Mouse (Mus musculus) neural tube, embryonic 15.5 days (tissue): Measurements from ENCODE around the gene 9130230L23Rik. TPM values are rescaled to one million over a fixed set of nuclear protein-coding genes. Genes with fewer than 3 reads are reported as not detected.

Source experiments
- ATAC-seq: fragments of 200-750 bp; cut with Nextera tagmentation; 2 replicates; pipeline ENCODE4 v1.8.0; 2017; ENCODE audit warnings: mild to moderate bottlenecking, moderate TSS enrichment, moderate library complexity; ENCODE audit not compliant: low FRiP score
- H3K27ac ChIP-seq: fragments of 300-500 bp; sonication (generic); replicated peaks from 2 replicates; pipeline ENCODE4 v1.5.1; 2015; ENCODE audit warnings: mild to moderate bottlenecking, inconsistent platforms
- H3K27me3 ChIP-seq: fragments of 300-500 bp; sonication (generic); replicated peaks from 2 replicates; pipeline ENCODE4 v1.6.1; 2015; ENCODE audit warnings: inconsistent platforms
- H3K36me3 ChIP-seq: fragments of 300-500 bp; sonication (generic); 2 replicates; pipeline ENCODE4 v1.6.1; 2015; ENCODE audit warnings: inconsistent platforms
- H3K4me1 ChIP-seq: fragments of 300-500 bp; sonication (generic); 2 replicates; pipeline ENCODE4 v1.6.1; 2015; ENCODE audit warnings: inconsistent platforms
- H3K4me2 ChIP-seq: fragments of 300-500 bp; sonication (generic); 2 replicates; pipeline ENCODE4 v1.6.1; 2015; ENCODE audit warnings: inconsistent platforms, mild to moderate bottlenecking, moderate library complexity
- H3K4me3 ChIP-seq: fragments of 300-500 bp; sonication (generic); replicated peaks from 2 replicates; pipeline ENCODE4 v1.5.1; 2015; ENCODE audit warnings: mild to moderate bottlenecking, inconsistent platforms
- H3K9ac ChIP-seq: fragments of 300-500 bp; sonication (generic); replicated peaks from 2 replicates; pipeline ENCODE4 v1.6.1; 2015; ENCODE audit warnings: mild to moderate bottlenecking, inconsistent platforms
- H3K9me3 ChIP-seq: fragments of 300-500 bp; sonication (generic); replicated peaks from 2 replicates; pipeline ENCODE4 v1.6.1; 2016; ENCODE audit warnings: inconsistent platforms
- WGBS: fragments of 180-500 bp; shearing (Covaris S2); methylation state at CpG from one replicate; pipeline ENCODE4 v1.1.7; 2015; ENCODE audit warnings: mixed read lengths; 5-methylcytosine and 5-hydroxymethylcytosine counted together
- polyA plus RNA-seq: library from polyadenylated mRNA; unstranded; fragments of >200 nt; fragmentation: Nextera tagmentation; extraction: Ambion mirVana; gene quantifications from 2 replicates; pipeline ENCODE4 v1.2.1, GENCODE M21; 2015

The 9130230L23Rik gene
- polyA plus RNA-seq, 1 experiment from 2014 or later, result not detected

DNA sequence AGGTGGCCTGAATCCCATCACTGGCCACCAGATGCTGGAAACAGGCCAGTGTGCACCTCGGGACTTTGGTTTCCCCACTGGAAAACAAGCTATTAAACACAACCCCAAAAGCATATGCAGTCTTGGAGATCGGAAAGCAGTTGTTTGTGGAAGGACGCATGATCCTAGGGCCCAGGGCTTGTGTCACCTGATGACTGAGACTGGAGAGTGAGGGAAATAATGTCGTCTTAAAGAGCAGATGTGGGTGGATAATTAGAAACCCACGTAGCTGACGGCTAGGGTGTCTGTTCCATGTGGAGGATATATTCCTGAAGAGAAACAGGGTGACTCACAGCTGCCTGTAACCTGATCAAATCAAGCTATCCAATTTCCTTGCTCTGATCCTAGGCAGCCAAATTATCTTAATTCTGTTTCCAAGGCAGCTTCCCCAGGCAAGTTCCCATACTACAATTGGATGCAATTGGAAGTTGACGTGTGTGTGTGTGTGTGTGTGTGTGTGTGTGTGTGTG, 38.3 kb downstream of the 9130230L23Rik start:
- no peaks in the 10 kb centered on the region for H3K27me3 ChIP-seq

DNA sequence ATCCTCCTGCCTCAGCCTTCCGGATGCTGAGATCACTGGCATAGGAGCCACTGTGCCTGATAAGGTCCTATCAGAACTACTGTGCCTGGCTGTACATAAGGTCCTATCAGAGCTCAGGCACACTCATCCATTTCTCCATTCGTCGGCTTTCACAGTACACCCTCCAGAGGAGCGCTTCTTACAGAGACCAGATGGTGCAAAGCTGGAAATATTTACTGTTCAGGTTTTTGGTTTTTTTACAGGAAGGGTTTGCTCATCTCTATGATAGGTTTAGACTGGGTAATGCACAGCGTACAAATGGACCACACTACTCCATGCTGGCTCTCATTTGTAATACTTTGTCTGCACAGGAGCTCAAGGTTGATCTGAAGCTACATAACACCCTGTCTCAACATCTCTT, 40.8 kb downstream of the 9130230L23Rik start:
- no peaks in the 10 kb centered on the region for H3K9me3 ChIP-seq
- no peak for ATAC-seq
- no peaks in the 10 kb centered on the region for H3K27me3 ChIP-seq
- no peak overlapping the region for H3K4me2 ChIP-seq
- H3K4me3 ChIP-seq, result no peak overlapping the region
- no peak overlapping the region for H3K9ac ChIP-seq
- H3K4me1 ChIP-seq, result no peaks in the 10 kb centered on the region
- no peak overlapping the region for H3K27ac ChIP-seq
- no peaks in the 10 kb centered on the region for H3K36me3 ChIP-seq
- 90% methylated on average over 5 of the region's 5 CpGs for WGBS

More for the DNA sequence above, 38.3 kb downstream of the 9130230L23Rik start:
- no peaks in the 10 kb centered on the region for H3K9me3 ChIP-seq
- no peak overlapping the region for H3K27ac ChIP-seq
- WGBS, result 71% methylated on average over 7 of the region's 7 CpGs
- no peak overlapping the region for H3K4me2 ChIP-seq
- no peak overlapping the region for H3K9ac ChIP-seq
- H3K4me1 ChIP-seq, result no peaks in the 10 kb centered on the region
- H3K36me3 ChIP-seq, result no peaks in the 10 kb centered on the region
- no peak overlapping the region for H3K4me3 ChIP-seq
- no peak for ATAC-seq

DNA sequence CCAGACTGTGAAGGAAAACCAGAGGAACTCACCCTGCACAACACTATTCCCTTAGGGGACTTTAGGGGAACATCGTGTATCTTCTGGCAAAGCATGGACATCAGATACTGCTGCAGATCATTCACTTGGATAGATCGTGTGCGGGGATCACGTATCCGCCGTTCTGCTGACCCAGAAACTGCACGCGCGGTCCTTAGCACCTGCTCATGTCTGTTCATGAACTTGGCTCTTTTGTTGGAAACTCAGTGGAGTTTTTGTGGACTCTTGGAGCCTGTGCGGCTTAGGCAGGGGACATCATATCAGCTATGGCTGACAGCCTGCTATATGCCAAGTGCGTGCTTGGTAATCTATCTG, 43.5 kb downstream of the 9130230L23Rik start:
- WGBS, result 93% methylated on average over 11 of the region's 11 CpGs
- Histone ChIP-seq H3K9ac (no peak overlapping the region), H3K27me3 (no peaks in the 10 kb centered on the region), H3K4me3 (no peak overlapping the region), H3K4me1 (peaks cover 5% of the 10 kb centered on the region), H3K36me3 (no peaks in the 10 kb centered on the region), H3K9me3 (no peaks in the 10 kb centered on the region), H3K4me2 (no peak overlapping the region), H3K27ac (no peak overlapping the region)
- ATAC-seq, result no peak

DNA sequence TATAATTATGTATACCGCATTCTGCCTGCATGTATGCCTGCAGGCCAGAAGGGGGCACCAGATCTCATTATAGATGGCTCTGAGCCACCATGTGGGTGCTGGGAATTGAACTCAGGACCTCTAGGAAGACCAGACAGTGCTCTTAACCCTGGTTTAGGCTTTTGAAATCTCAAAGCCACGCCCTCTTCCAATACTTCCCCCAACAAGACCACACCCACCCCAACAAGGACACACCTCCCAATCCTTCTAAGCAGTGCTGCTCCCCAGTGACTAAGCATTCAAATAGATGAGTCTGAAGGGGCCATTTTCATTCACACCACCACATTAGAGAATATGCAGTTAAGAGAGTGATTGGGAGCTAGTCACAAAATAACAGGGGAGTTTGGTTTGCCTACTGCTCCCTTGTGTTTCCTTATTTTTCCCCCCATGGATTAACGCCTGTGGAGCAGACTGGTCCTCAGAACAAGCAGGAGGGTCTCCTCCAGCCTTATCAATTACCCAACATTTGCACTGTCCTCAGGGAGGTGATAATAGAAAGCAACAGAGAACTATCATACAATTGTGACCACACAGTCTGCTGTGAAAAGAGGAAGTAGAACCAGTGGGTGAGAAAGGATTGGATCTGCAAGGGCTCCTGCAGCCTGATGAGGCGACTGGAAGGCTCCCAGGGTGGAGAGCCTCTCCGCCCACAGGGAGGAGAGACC, 44.0 kb downstream of the 9130230L23Rik start:
- Histone ChIP-seq H3K36me3 (no peaks in the 10 kb centered on the region), H3K4me3 (no peak overlapping the region), H3K27me3 (no peaks in the 10 kb centered on the region), H3K4me2 (no peak overlapping the region), H3K9me3 (no peaks in the 10 kb centered on the region), H3K9ac (no peak overlapping the region), H3K27ac (no peak overlapping the region), H3K4me1 (peaks cover 10% of the 10 kb centered on the region)
- WGBS, result 80% methylated on average over 5 of the region's 5 CpGs
- ATAC-seq, result no peak

DNA sequence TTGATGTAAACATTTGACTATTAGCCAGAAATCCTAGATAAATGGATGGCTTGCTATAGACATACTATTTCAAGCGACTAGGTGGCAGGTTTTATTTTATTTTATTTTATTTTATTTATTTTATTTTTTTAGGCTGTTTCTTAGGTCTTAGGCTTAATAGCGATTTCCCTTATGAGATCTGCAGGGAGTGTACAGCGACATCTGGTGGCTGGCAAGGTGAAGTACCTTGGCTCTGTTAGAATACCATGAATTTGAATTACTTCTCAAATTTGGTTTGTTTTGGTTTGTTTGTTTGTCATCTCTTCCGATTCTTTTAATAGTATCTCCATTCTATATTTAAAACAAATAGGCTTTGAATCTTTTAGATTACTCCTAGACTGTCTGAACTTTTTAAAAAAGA, 45.5 kb downstream of the 9130230L23Rik start:
- H3K9ac ChIP-seq, result no peak overlapping the region
- H3K4me1 ChIP-seq, result peaks cover 14% of the 10 kb centered on the region
- H3K27ac ChIP-seq, result no peak overlapping the region
- no peaks in the 10 kb centered on the region for H3K9me3 ChIP-seq
- no peak overlapping the region for H3K4me3 ChIP-seq
- no peaks in the 10 kb centered on the region for H3K27me3 ChIP-seq
- no peak overlapping the region for H3K4me2 ChIP-seq
- ATAC-seq, result no peak
- H3K36me3 ChIP-seq, result no peaks in the 10 kb centered on the region
- WGBS, result 2% methylated on average over 4 of the region's 4 CpGs

DNA sequence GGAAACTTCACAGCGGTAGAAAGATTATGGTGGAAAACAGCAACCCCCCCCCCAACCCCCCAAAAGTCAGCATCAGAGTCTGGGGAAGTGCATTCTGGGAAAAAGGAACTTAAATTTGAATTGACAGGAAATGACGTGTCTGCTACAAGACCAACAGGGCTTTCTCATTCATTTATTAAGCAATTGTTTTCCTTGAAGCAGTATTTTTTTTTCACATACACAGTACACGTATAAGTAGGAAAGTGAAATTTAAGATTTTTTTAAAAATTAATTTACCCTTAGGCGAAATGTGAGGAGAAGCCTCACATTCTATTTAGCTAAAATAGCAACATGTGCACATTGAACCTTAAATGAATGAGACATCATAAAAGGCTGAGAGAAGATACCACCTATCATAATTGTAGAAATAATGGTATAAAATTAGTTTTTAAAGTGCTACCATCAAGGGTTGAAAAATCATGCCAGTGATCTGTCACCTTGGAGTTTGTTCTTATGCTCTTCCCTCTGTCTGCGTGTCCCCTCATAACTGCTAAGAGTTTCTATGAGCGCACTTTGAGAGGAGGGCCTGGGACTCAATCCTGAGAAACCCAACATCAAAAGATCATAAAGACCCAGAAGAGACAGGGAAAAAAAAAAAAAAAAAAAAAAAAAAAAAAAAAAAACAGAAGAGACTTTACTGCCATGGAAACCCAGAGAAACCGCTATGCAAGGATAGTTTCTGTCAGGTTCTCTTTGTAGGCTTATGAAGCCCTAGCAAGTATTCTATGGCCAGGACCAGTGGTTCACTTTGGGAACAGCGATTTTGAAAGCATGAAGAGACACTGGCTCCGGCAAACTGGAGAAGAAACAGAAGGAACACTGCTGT, 47.7 kb downstream of the 9130230L23Rik start:
- no peak for ATAC-seq
- H3K27ac ChIP-seq, result 0 out of 2 replicates have a peak overlapping the region, but pooled peaks have one; percentile 2
- peaks cover 14% of the 10 kb centered on the region for H3K4me1 ChIP-seq
- H3K9ac ChIP-seq, result no peak overlapping the region
- H3K27me3 ChIP-seq, result no peaks in the 10 kb centered on the region
- H3K4me3 ChIP-seq, result peak overlapping the region; percentile 39
- no peaks in the 10 kb centered on the region for H3K9me3 ChIP-seq
- 78% methylated on average over 9 of the region's 9 CpGs for WGBS
- no peaks in the 10 kb centered on the region for H3K36me3 ChIP-seq
- H3K4me2 ChIP-seq, result peak overlapping the region; percentile 56

DNA sequence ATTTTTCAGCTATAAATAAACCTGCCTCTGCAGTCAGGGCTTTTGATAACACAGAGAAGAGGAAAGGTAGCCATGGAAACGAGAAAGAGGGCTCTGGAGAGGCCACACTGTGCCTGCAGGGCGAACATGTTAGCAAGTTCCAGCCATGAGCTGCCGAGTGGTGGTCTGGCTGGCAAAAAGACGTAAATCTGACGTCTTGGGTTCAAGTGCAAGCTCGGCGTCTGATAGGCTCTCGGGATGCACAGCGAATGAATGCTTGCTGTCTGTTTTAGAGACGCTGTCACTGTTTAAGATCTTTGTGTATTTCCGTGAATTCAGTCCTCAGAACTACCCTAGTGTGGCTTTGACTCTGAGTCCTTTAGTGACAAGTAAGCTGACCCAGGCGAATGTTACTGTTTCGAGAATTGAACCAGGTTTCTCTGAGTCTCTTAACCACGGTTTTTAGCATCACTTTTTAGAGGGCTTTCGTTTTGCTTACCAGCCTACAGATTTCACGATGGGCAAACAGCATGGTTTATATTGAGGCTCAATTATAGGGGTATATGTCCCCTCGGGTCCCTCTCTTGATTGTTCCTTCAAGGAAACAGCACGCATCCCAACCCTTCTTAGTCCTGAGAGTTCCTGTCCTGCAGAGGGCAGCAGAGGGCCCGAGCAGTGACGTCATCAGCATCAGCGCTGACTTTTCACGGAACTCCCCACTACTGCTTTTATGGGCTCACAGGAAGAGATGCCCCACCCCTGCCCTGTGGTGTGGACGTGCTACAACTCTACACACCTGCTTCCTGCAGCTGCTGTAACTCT, 48.5 kb downstream of the 9130230L23Rik start:
- peak; percentile 48; the same call in 1 of the 2 replicates for ATAC-seq
- 24% methylated on average over 23 of the region's 23 CpGs for WGBS

DNA sequence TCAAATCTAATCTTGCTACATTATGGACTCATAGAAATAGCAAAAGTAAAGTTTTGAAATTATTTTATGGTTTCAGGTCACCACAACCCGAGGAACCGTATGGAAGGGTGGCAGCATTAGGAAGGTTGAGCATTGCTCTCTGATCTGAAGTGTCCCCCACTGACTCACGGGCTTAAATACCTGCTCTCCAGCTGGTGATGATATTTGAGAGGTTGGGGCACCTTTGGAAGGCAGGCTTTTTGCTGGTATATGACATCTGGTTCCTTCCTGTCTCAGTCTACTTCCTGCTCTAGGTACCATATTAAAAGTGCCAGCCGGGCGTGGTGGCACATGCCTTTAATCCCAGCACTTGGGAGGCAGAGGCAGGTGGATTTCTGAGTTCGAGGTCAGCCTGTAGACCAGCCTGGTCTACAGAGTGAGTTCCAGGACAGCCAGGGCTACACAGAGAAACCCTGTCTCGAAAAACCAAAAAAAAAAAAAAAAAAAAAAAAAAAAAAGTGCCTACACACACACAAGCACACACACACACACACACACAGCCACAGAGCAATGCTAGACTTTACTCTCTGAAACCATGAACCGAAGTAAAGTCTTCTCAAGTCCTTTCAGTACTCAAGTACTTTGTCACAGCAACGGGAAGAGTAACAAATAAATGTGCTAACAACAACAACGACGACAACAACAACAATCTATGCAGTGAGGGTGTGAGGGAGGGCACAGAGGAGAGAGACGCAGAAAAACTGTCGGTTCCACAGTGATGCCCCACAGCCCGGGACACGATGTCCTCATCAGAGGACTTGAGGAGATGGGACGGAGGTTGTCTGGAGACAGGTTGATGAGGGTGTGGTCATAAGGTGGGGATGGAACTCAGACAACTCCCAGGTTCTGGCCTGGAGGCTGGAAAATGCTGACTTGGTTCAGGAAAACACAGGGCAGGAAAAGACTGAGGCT, 49.7 kb downstream of the 9130230L23Rik start:
- Histone ChIP-seq H3K27ac (0 out of 2 replicates have a peak overlapping the region, but pooled peaks have one; percentile 2), H3K4me3 (no peak overlapping the region), H3K36me3 (no peaks in the 10 kb centered on the region), H3K9me3 (no peaks in the 10 kb centered on the region), H3K27me3 (no peaks in the 10 kb centered on the region), H3K4me1 (peaks cover 29% of the 10 kb centered on the region), H3K4me2 (no peak overlapping the region), H3K9ac (no peak overlapping the region)
- ATAC-seq, result no peak
- WGBS, result 92% methylated on average over 16 of the region's 16 CpGs

More for the DNA sequence above, 48.5 kb downstream of the 9130230L23Rik start:
- Histone ChIP-seq H3K9me3 (no peaks in the 10 kb centered on the region), H3K9ac (no peak overlapping the region), H3K27ac (peak overlapping the region; percentile 2; the same call in 1 of the 2 replicates), H3K4me2 (peak overlapping the region; percentile 56), H3K4me1 (peaks cover 20% of the 10 kb centered on the region), H3K36me3 (no peaks in the 10 kb centered on the region), H3K27me3 (no peaks in the 10 kb centered on the region), H3K4me3 (peak overlapping the region; percentile 39)

DNA sequence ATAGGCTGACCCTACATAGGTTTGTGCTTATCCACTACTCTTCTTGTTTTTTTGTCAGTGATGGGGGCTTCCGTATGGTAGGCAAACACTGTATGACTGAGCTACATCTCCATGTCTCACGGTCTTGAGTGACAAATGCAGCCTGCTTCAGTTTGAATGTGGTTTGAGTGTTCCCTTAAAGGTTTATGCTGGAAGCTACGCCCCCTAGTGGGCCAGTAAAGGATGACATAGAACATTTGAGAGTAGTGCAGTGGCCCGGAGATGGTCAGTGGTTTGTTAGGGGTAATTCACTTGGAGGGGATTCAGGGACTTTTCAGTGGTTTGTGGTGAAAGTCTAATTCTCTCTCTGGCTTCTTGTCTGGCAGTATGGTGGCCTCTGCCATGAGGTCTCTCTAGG, 52.6 kb downstream of the 9130230L23Rik start:
- H3K36me3 ChIP-seq, result no peaks in the 10 kb centered on the region
- no peak overlapping the region for H3K4me3 ChIP-seq
- H3K4me2 ChIP-seq, result no peak overlapping the region
- H3K4me1 ChIP-seq, result peaks cover 29% of the 10 kb centered on the region
- H3K9me3 ChIP-seq, result no peaks in the 10 kb centered on the region
- ATAC-seq, result no peak
- H3K27ac ChIP-seq, result peak overlapping the region; percentile 84
- H3K9ac ChIP-seq, result no peak overlapping the region
- 80% methylated on average over 4 of the region's 4 CpGs for WGBS
- H3K27me3 ChIP-seq, result no peaks in the 10 kb centered on the region

DNA sequence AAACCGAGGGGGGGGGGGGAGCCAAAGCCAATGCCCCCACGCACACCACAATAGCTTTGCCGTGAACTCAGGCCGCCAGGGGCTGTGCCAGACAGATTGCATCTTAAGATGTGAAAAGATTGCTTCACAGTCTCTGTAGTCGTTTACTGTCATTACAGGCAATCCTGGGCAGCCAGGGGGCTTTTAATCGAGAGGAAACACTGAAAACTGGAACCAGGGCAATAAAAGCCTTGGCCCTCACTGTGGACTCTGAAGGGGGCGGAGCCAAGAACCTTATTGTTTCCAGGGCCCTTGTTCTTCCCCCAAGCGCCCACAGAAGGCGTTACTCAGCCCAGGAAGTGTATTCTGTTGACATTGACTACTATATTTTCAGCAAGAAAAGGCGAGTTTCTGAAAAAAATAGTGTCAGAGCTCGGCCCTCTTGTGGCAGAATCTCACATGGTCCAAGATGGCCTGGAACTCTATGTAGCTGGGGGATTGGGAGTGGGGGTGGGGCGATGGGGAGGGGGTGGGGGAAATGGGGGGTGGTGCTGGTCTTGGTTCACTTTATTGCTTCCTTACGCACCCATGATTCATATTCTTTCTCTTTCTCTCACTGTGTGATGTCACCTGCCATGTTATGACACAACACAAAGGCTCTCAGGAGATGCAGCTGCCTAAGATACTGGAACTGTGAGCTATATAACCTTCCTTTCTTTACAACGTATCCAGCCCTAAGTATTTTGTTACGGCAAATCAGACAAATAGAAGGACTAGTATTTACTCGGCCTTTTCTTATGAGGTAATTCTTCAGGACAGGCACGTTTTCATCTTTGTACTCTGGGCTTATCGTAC, 53.2 kb downstream of the 9130230L23Rik start:
- Histone ChIP-seq H3K36me3 (no peaks in the 10 kb centered on the region), H3K9ac (no peak overlapping the region; the same call in 1 of the 2 replicates), H3K9me3 (no peaks in the 10 kb centered on the region), H3K4me1 (peaks cover 28% of the 10 kb centered on the region), H3K4me3 (no peak overlapping the region), H3K27me3 (no peaks in the 10 kb centered on the region), H3K4me2 (peak overlapping the region; percentile 45), H3K27ac (peak overlapping the region; percentile 84)
- ATAC-seq, result peak; percentile 56
- WGBS, result 32% methylated on average over 18 of the region's 18 CpGs
